Mouse (Mus musculus) intestine, embryonic 16.5 days (tissue): ENCODE data around the gene Fgfr2. TPM values are rescaled to one million over a fixed set of nuclear protein-coding genes. Genes with fewer than 3 reads are reported as not detected.

Source experiments
- ATAC-seq: fragments of 200-750 bp; cut with Nextera tagmentation; 2 replicates; pipeline ENCODE4 v1.8.0; 2017; ENCODE audit warnings: moderate TSS enrichment, moderate library complexity
- H3K27ac ChIP-seq: fragments of 300-500 bp; sonication (generic); 2 replicates; pipeline ENCODE4 v1.5.1; 2014; ENCODE audit warnings: mild to moderate bottlenecking, low read length
- H3K27me3 ChIP-seq: fragments of 300-500 bp; sonication (generic); replicated peaks from 2 replicates; pipeline ENCODE4 v1.6.1; 2014; ENCODE audit warnings: low read length, control low read depth, mixed read lengths; ENCODE audit not compliant: control insufficient read depth, insufficient read depth
- H3K36me3 ChIP-seq: fragments of 300-500 bp; sonication (generic); 2 replicates; pipeline ENCODE4 v1.6.1; 2014; ENCODE audit warnings: low read length, control low read depth; ENCODE audit not compliant: control insufficient read depth, insufficient read depth
- H3K4me1 ChIP-seq: fragments of 300-500 bp; sonication (generic); 2 replicates; pipeline ENCODE4 v1.6.1; 2014; ENCODE audit warnings: low read length, control low read depth, mixed read lengths; ENCODE audit not compliant: control insufficient read depth, insufficient read depth
- H3K4me2 ChIP-seq: fragments of 300-500 bp; sonication (generic); 2 replicates; pipeline ENCODE4 v1.6.1; 2014; ENCODE audit warnings: low read depth, low read length, control low read depth
- H3K4me3 ChIP-seq: fragments of 300-500 bp; sonication (generic); 2 replicates; pipeline ENCODE4 v1.5.1; 2014; ENCODE audit warnings: mild to moderate bottlenecking, low read length
- H3K9ac ChIP-seq: fragments of 300-500 bp; sonication (generic); 2 replicates; pipeline ENCODE4 v1.6.1; 2014; ENCODE audit warnings: low read depth, low read length
- H3K9me3 ChIP-seq: fragments of 300-500 bp; sonication (generic); 2 replicates; pipeline ENCODE4 v1.6.1; 2016; ENCODE audit warnings: low read length, control low read depth; ENCODE audit not compliant: control insufficient read depth
- WGBS: fragments of 180-500 bp; shearing (Covaris S2); extraction: QIAGEN DNeasy Blood & Tissue Kit; methylation state at CpG from one replicate; pipeline ENCODE4 v1.1.7; 2014; 5-methylcytosine and 5-hydroxymethylcytosine counted together
- polyA plus RNA-seq: library from polyadenylated mRNA; unstranded; fragments of >200 nt; fragmentation: Nextera tagmentation; extraction: Ambion mirVana; gene quantifications from 2 replicates; pipeline ENCODE4 v1.2.1, GENCODE M21; 2015

Gene Fgfr2
- polyA plus RNA-seq, 1 experiment from 2014 or later = 47.3 TPM

DNA sequence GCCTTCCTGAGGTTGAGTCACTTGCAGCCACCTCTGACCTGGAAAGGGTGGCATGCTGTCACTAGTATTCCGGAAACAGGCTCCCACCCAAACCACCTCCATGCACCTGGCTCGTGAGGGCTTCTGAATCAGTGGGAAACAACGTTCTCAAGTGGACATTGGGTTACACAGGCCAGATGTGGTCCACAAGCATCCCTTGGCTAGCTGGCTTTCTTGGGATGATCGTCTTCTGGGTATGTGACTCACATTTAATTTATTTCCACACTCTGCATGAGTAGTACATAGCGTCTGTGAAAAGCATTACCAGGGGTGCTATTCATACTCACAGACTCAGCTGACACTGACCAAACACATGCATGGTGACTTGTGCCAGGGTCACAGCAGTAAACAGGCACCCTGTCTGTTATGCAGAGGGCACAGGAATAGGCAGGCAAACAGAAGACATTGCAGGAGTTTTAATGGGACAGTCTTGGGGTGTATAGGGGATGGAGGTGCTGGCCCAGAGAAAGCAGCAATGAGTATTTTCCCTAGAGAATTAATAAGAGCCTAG lies 2340.6 kb downstream of the Fgfr2 start:
- no peak overlapping the region for H3K27ac ChIP-seq

DNA sequence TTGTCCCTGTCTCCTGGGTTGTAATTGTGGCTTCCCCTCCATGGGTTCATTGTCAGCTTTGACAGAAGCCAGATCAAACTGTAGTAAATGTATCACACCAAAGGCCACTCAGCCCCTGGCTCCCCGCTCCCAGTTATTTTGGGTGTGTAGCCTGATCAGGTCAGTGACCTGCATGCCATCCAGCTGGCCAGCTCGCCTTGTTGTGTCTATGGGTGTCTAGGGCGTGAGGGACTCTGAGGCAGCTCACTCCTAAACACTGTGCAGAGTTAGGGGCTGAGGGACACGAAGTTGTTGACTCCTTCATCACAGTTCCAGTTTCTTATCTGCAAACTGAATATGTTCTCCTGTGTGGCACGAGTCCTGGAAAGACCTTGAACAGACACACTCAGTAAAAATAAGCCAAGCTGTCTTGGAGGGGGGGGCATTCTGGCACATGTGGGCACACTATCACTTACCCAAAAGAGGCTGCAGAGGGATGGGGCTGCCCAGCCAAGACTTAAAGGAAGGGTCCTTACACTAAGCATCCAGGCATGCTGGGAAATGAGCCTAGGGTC lies 2342.2 kb downstream of the Fgfr2 start:
- H3K36me3 ChIP-seq = no peaks in the 10 kb centered on the region

More for the DNA sequence above, 2340.6 kb downstream of the Fgfr2 start:
- no peak for ATAC-seq
- Histone ChIP-seq H3K9me3 (no peaks in the 10 kb centered on the region), H3K4me3 (no peak overlapping the region), H3K27me3 (no peaks in the 10 kb centered on the region), H3K9ac (no peak overlapping the region), H3K36me3 (no peaks in the 10 kb centered on the region), H3K4me2 (no peak overlapping the region), H3K4me1 (peaks cover 9% of the 10 kb centered on the region)
- 67% methylated on average over 5 of the region's 5 CpGs for WGBS

GRCm38 (mm10) chr7:130773914-130774630 lies 2349.1 kb downstream of the Fgfr2 start, which contains the start of gene Btbd16:
TSS of gene Btbd16 (plus strand) at chr7:130774069.
- no peaks in the 10 kb centered on the region for H3K36me3 ChIP-seq
- H3K27ac ChIP-seq = no peak within 1 kb of the TSS
- no peaks in the 10 kb centered on the region for H3K4me1 ChIP-seq
- 58% methylated on average over 9 of the region's 9 CpGs for WGBS
- H3K4me3 ChIP-seq = no peak within 1 kb of the TSS
- no peak within 1 kb of the TSS for H3K9ac ChIP-seq
- H3K4me2 ChIP-seq = no peak within 1 kb of the TSS
- no peak for ATAC-seq
- no peaks in the 10 kb centered on the region for H3K27me3 ChIP-seq
- H3K9me3 ChIP-seq = no peaks in the 10 kb centered on the region

More for the DNA sequence above, 2342.2 kb downstream of the Fgfr2 start:
- Histone ChIP-seq H3K27me3 (no peaks in the 10 kb centered on the region), H3K4me3 (no peak overlapping the region), H3K4me1 (peaks cover under 1% of the 10 kb centered on the region; the same call in 1 of the 2 replicates), H3K9ac (no peak overlapping the region), H3K27ac (no peak overlapping the region), H3K4me2 (no peak overlapping the region), H3K9me3 (no peaks in the 10 kb centered on the region)
- 43% methylated on average over 5 of the region's 5 CpGs for WGBS
- ATAC-seq = no peak

GRCm38 (mm10) chr7:130773171-130773830 lies 2349.8 kb downstream of the Fgfr2 start:
- no peak overlapping the region for H3K27ac ChIP-seq

DNA sequence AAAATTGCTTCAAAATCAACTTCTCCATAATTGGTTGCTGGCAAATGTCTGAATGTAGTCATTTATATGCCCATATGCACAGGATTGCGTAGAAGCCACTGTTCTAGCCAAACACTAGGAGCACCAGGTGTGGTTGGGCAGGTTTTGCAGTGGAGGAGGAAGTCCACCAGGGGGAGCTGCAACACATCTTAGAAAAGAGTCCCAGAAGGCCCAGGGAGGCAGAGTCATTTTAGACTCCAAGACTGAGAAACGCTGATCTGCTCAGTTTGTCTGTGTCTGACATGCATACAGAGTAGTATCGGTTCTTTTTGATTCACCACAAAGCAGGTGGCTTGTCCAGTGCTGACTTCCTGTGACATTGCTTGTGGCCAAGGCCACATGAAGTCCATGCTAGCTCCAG lies 2352.4 kb downstream of the Fgfr2 start:
- Histone ChIP-seq H3K27me3 (no peaks in the 10 kb centered on the region), H3K36me3 (no peaks in the 10 kb centered on the region), H3K9me3 (no peaks in the 10 kb centered on the region), H3K4me1 (no peaks in the 10 kb centered on the region), H3K4me3 (no peak overlapping the region), H3K27ac (no peak overlapping the region), H3K9ac (no peak overlapping the region), H3K4me2 (no peak overlapping the region)
- ATAC-seq = no peak
- 22% methylated on average over 3 of the region's 3 CpGs for WGBS

More at GRCm38 (mm10) chr7:130773171-130773830, 2349.8 kb downstream of the Fgfr2 start:
- H3K9ac ChIP-seq = no peak overlapping the region
- H3K4me2 ChIP-seq = no peak overlapping the region
- WGBS = 64% methylated on average over 11 of the region's 11 CpGs
- H3K4me1 ChIP-seq = no peaks in the 10 kb centered on the region
- peak; percentile 58 for ATAC-seq
- no peaks in the 10 kb centered on the region for H3K9me3 ChIP-seq
- H3K36me3 ChIP-seq = no peaks in the 10 kb centered on the region
- H3K4me3 ChIP-seq = no peak overlapping the region
- no peaks in the 10 kb centered on the region for H3K27me3 ChIP-seq

DNA sequence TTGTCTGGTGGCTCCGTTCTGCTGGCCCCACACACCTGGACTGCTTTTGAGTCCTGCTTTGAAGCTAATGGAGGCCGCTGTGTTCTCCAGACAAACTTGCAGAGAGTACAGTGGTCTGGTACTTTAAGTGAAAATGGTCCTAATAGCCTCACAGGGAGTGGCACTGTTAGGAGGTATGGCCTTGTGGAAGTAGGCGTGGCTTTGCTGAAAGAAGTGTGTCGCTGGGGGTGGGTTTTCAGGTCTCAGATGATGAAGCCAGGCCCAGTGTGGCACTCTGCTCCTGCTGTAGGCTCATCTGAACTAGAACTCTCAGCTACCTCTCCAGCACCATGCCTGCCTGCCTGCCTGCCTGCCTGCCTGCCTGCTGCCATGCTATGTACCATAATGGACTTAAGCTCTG lies 2355.0 kb downstream of the Fgfr2 start:
- Histone ChIP-seq H3K27ac (no peak overlapping the region), H3K36me3 (no peaks in the 10 kb centered on the region), H3K4me1 (no peaks in the 10 kb centered on the region), H3K27me3 (no peaks in the 10 kb centered on the region), H3K4me2 (no peak overlapping the region), H3K9ac (no peak overlapping the region), H3K9me3 (no peaks in the 10 kb centered on the region), H3K4me3 (no peak overlapping the region)
- 88% methylated on average over 4 of the region's 4 CpGs for WGBS
- ATAC-seq = no peak

DNA sequence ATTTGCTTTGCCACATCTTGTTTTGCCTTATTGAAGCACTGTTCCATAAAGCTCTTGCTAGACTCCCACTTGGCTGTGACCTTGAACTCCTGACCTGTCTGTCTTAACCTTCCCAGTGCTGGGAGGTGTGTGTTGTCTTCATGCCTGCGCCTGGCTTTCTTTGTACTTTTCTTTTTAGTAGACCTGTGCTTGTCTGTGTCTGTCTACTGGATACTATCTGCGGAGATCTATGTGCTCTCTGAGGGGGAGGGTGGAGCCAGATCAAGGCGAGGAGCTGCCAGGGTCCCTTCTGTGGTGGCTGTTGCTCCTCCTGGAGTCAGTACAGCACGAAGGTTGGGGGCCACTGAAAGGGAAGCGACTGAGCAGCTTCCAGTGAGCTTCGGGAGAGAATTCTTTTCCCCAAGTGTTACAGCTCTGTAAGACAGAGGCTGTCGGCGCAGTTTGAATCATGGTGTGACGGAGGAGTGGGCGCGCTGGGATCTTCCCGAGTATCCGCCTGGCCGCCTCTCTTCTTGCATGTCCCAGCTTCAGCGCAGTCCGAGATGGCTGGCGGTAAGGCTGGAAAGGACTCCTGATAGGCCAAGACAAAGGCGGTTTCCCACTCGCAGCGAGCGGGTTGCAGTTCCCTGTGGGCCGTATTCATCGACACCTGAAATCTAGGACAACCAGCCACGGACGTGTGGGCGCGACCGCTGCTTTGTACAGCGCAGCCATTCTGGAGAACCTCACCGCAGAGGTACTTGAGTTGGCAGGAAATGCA lies 2356.6 kb downstream of the Fgfr2 start:
- no peaks in the 10 kb centered on the region for H3K9me3 ChIP-seq
- H3K4me3 ChIP-seq = no peak overlapping the region
- no peaks in the 10 kb centered on the region for H3K4me1 ChIP-seq
- H3K36me3 ChIP-seq = no peaks in the 10 kb centered on the region
- no peak for ATAC-seq
- WGBS = 70% methylated on average over 30 of the region's 30 CpGs
- no peak overlapping the region for H3K4me2 ChIP-seq
- H3K9ac ChIP-seq = no peak overlapping the region
- no peaks in the 10 kb centered on the region for H3K27me3 ChIP-seq
- H3K27ac ChIP-seq = no peak overlapping the region

- WGBS = 93% methylated on average over 17 of the region's 17 CpGs
- no peak overlapping the region for H3K4me2 ChIP-seq
- H3K9ac ChIP-seq = no peak overlapping the region
- no peaks in the 10 kb centered on the region for H3K4me1 ChIP-seq
- no peak overlapping the region for H3K4me3 ChIP-seq
- H3K27ac ChIP-seq = no peak overlapping the region
- no peaks in the 10 kb centered on the region for H3K9me3 ChIP-seq
- peaks cover 3% of the 10 kb centered on the region; the same call in 1 of the 2 replicates for H3K36me3 ChIP-seq
- no peak for ATAC-seq
- no peaks in the 10 kb centered on the region for H3K27me3 ChIP-seq
These were observed 2359.0 kb downstream of the Fgfr2 start for GRCm38 (mm10) chr7:130764160-130764559.
